Mouse (Mus musculus) kidney, embryonic 14.5 days (tissue): Measurements from ENCODE around the gene Srrm2. TPM values are rescaled to one million over a fixed set of nuclear protein-coding genes. Genes with fewer than 3 reads are reported as not detected.
A peak's percentile ranks its signal among the peaks of the same experiment; 100 is the strongest.
"Not testable (repeated sequence)": the region's sequence is repeated elsewhere in the genome, so short reads cannot be mapped to it uniquely, and the experiment has no call there.

Experiments used
- ATAC-seq: fragments of 200-750 bp; cut with Nextera tagmentation; 2 replicates; pipeline ENCODE4 v1.8.0; 2017; ENCODE audit warnings: moderate number of reproducible peaks, mild to moderate bottlenecking, moderate TSS enrichment, moderate library complexity; ENCODE audit not compliant: low FRiP score, low TSS enrichment
- H3K27ac ChIP-seq: fragments of 300-500 bp; sonication (generic); 2 replicates; pipeline ENCODE4 v1.5.1; 2014; ENCODE audit warnings: low read depth, mild to moderate bottlenecking, low read length, moderate library complexity, mixed read lengths
- H3K27me3 ChIP-seq: fragments of 300-500 bp; sonication (generic); 2 replicates; pipeline ENCODE4 v1.6.1; 2014; ENCODE audit warnings: mild to moderate bottlenecking, low read length; ENCODE audit not compliant: control insufficient read depth, insufficient read depth
- H3K36me3 ChIP-seq: fragments of 300-500 bp; sonication (generic); 2 replicates; pipeline ENCODE4 v1.6.1; 2014; ENCODE audit warnings: low read length, mixed read lengths; ENCODE audit not compliant: control insufficient read depth, insufficient read depth
- H3K4me1 ChIP-seq: fragments of 300-500 bp; sonication (generic); 2 replicates; pipeline ENCODE4 v1.6.1; 2014; ENCODE audit warnings: low read length, mixed read lengths; ENCODE audit not compliant: control insufficient read depth, insufficient read depth
- H3K4me2 ChIP-seq: fragments of 300-500 bp; sonication (generic); replicated peaks from 2 replicates; pipeline ENCODE4 v1.6.1; 2014; ENCODE audit warnings: low read depth, mild to moderate bottlenecking, low read length
- H3K4me3 ChIP-seq: fragments of 300-500 bp; sonication (generic); 2 replicates; pipeline ENCODE4 v1.5.1; 2014; ENCODE audit warnings: mild to moderate bottlenecking, low read length
- H3K9ac ChIP-seq: fragments of 300-500 bp; sonication (generic); 2 replicates; pipeline ENCODE4 v1.6.1; 2014; ENCODE audit warnings: low read depth, mild to moderate bottlenecking, low read length, moderate library complexity
- H3K9me3 ChIP-seq: fragments of 300-500 bp; sonication (generic); 2 replicates; pipeline ENCODE4 v1.6.1; 2016; ENCODE audit warnings: low read length; ENCODE audit not compliant: control insufficient read depth
- WGBS: fragments of 180-500 bp; shearing (Covaris S2); extraction: QIAGEN DNeasy Blood & Tissue Kit; methylation state at CpG from one replicate; pipeline ENCODE4 v1.1.7; 2014; 5-methylcytosine and 5-hydroxymethylcytosine counted together
- polyA plus RNA-seq: library from polyadenylated mRNA; unstranded; fragments of >200 nt; fragmentation: Nextera tagmentation; extraction: Ambion mirVana; gene quantifications from 2 replicates; pipeline ENCODE4 v1.2.1, GENCODE M21; 2014

Gene Srrm2
- polyA plus RNA-seq, 1 experiment from 2014 or later: 567 TPM

- H3K4me3 ChIP-seq: no peak overlapping the region
- no peak overlapping the region for H3K9ac ChIP-seq
- no peak overlapping the region for H3K4me2 ChIP-seq
- H3K27me3 ChIP-seq: no peaks in the 10 kb centered on the region
- no peak overlapping the region for H3K27ac ChIP-seq
- H3K4me1 ChIP-seq: no peaks in the 10 kb centered on the region
- no peak for ATAC-seq
- H3K36me3 ChIP-seq: peaks cover 81% of the 10 kb centered on the region
- no peaks in the 10 kb centered on the region for H3K9me3 ChIP-seq
- 93% methylated on average over 9 of the region's 9 CpGs for WGBS
These were observed 32.8 kb upstream of the Srrm2 start for GRCm38 (mm10) chr17:23757581-23757980.

DNA sequence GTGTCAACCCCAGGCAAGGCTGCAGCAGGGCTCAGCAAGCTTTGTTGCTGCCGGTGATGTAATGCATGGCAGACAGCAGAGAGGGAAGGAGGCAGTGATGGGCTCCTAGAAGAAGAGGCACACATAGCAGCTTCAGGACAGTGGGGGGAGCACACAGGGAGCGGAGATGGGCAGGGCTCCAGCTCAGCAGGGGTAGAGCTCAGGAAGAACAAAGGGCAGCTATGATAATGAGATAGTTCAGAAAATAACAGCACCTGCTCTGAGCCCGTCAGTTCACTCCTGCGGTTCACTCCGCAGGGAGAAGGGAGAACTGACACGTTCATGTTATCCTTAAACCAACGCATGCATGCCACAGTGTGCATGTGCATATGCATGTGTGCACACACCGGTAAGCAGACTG is 31.5 kb upstream of the Srrm2 start:
- Histone ChIP-seq H3K27ac (no peak overlapping the region), H3K4me2 (no peak overlapping the region), H3K4me1 (no peaks in the 10 kb centered on the region), H3K9me3 (no peaks in the 10 kb centered on the region), H3K4me3 (no peak overlapping the region), H3K27me3 (no peaks in the 10 kb centered on the region), H3K9ac (no peak overlapping the region), H3K36me3 (peaks cover 72% of the 10 kb centered on the region)
- ATAC-seq: no peak
- 84% methylated on average over 8 of the region's 8 CpGs for WGBS

DNA sequence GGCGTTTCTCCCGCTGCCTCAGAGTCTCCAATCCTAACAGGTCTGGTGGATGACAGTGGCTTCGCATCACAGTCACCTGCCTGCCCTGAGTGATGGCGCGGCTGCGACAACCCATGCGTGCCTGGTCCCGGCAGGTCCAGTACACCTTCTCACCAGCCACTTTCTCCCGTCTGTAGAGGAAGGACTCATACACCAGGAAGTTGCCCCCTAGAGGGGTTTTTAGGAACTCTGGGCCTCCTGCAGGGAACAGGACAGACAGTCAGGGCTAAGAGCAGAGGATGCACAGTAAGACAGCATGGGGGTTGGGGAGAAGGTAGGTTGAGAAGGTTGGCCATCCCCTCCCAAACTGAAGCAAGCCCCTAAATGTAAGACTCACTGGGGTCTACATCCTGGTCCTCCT is 30.1 kb upstream of the Srrm2 start:
- H3K9ac ChIP-seq: no peak overlapping the region
- no peaks in the 10 kb centered on the region for H3K4me1 ChIP-seq
- no peak overlapping the region for H3K4me3 ChIP-seq
- no peaks in the 10 kb centered on the region for H3K9me3 ChIP-seq
- no peak overlapping the region for H3K4me2 ChIP-seq
- no peak overlapping the region for H3K27ac ChIP-seq
- ATAC-seq: no peak
- peaks cover 70% of the 10 kb centered on the region for H3K36me3 ChIP-seq
- no peaks in the 10 kb centered on the region for H3K27me3 ChIP-seq
- WGBS: 94% methylated on average over 9 of the region's 9 CpGs

DNA sequence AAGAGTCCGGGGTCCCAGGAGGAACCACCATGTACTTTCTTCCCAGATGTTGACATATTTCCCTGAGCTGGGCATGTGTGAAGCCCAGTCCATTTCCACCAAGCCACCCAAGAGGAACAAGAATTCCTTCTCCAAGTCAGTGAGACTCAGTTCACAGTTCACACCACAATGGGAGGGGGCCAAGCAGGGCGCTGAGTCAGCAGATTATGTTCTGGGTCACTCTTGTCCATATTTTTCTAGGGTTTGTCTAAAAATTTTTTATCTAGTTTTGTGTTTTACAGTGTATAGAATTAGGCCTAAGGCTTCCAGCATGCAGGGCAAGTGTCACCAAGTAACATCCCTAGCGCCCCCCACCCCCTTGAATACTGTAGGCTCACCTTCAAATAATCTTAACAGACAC is 29.2 kb upstream of the Srrm2 start:
- Histone ChIP-seq H3K27me3 (no peaks in the 10 kb centered on the region), H3K4me1 (no peaks in the 10 kb centered on the region), H3K4me2 (no peak overlapping the region), H3K36me3 (peaks cover 61% of the 10 kb centered on the region), H3K27ac (no peak overlapping the region), H3K4me3 (no peak overlapping the region), H3K9me3 (no peaks in the 10 kb centered on the region), H3K9ac (no peak overlapping the region)
- 100% methylated on average over 3 of the region's 3 CpGs for WGBS
- ATAC-seq: no peak

- WGBS: 90% methylated on average over 11 of the region's 11 CpGs
- no peaks in the 10 kb centered on the region for H3K9me3 ChIP-seq
- H3K4me3 ChIP-seq: no peak overlapping the region
- no peak overlapping the region for H3K4me2 ChIP-seq
- H3K36me3 ChIP-seq: peaks cover 46% of the 10 kb centered on the region
- H3K4me1 ChIP-seq: no peaks in the 10 kb centered on the region
- H3K27me3 ChIP-seq: no peaks in the 10 kb centered on the region
- H3K9ac ChIP-seq: no peak overlapping the region
- ATAC-seq: no peak
- no peak overlapping the region for H3K27ac ChIP-seq
These were observed 27.4 kb upstream of the Srrm2 start for GRCm38 (mm10) chr17:23762976-23763375.

GRCm38 (mm10) chr17:23770493-23770892 is 19.8 kb upstream of the Srrm2 start:
- H3K4me3 ChIP-seq: peak overlapping the region; percentile 88
- H3K27me3 ChIP-seq: no peaks in the 10 kb centered on the region
- peak overlapping the region; percentile 76 for H3K4me2 ChIP-seq
- H3K9ac ChIP-seq: peak overlapping the region; percentile 93
- ATAC-seq: no peak
- H3K27ac ChIP-seq: 0 out of 2 replicates have a peak overlapping the region, but pooled peaks have one; percentile 71
- WGBS: 14% methylated on average over 2 of the region's 2 CpGs
- no peaks in the 10 kb centered on the region for H3K9me3 ChIP-seq
- peaks cover 4% of the 10 kb centered on the region; the same call in 1 of the 2 replicates for H3K36me3 ChIP-seq
- peaks cover 7% of the 10 kb centered on the region; the same call in 1 of the 2 replicates for H3K4me1 ChIP-seq

GRCm38 (mm10) chr17:23770896-23771283 is 19.4 kb upstream of the Srrm2 start:
- Histone ChIP-seq H3K27me3 (no peaks in the 10 kb centered on the region), H3K27ac (peak overlapping the region; percentile 71), H3K4me3 (peak overlapping the region; percentile 88), H3K9ac (peak overlapping the region; percentile 93), H3K9me3 (no peaks in the 10 kb centered on the region), H3K4me1 (peaks cover 7% of the 10 kb centered on the region; the same call in 1 of the 2 replicates), H3K4me2 (peak overlapping the region; percentile 76), H3K36me3 (peaks cover 4% of the 10 kb centered on the region; the same call in 1 of the 2 replicates)
- ATAC-seq: no peak; the same call in 1 of the 2 replicates
- 2% methylated on average over 19 of the region's 19 CpGs for WGBS

DNA sequence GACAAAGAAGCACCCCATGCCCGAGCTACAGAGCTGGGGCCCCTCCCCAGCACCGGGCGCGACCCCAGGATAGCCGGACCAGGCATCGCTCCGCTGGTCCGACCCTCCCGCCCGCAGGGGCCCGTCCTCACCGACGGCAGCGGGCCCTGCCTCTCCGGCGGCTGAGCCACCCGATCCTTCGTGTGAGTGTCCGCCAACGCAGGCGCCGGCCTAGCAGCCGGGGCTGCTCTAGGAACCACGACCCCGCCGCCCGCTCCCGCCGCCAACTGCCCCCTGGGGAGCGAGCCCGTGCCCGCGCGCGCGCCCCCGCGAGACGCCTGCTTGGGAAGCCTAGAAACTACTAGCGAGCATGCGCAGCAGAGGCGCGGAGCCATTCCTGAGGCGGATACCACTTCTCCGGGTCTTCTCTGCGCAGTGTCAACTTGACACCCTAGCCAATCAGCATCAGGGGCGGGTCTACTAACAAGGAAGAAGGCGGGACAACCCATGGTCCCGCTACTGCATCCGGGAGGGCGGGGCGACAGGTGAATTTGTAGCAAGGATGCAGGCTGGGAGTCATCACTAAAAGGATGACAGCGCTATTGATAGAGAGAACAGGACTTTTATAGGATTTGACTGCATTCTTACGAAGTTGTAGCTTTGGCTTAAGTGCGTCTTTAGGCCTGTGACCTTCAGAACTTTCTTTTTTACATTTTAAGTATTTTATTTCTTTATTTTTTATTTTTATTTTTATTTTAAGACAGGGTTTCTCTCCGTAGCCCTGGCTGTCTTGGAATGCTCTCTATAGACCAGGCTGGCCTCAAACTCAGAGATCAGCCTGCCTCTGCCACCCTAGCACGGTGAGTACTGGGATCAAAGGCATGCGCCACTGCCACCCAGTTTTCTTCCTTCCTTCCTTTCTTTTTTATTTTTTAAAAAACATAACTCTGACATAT is 18.8 kb upstream of the Srrm2 start, which contains the start of gene Flywch1:
TSS of gene Flywch1 (minus strand) at position 319 of the 935 bp plus-strand sequence.
- Histone ChIP-seq H3K27me3 (no peaks in the 10 kb centered on the region), H3K4me1 (peaks cover 7% of the 10 kb centered on the region; the same call in 1 of the 2 replicates), H3K4me2 (peak within 1 kb of the TSS; percentile 76), H3K9me3 (no peaks in the 10 kb centered on the region), H3K4me3 (peak within 1 kb of the TSS; percentile 88), H3K9ac (peak within 1 kb of the TSS; percentile 93), H3K36me3 (peaks cover 4% of the 10 kb centered on the region; the same call in 1 of the 2 replicates), H3K27ac (peak within 1 kb of the TSS; percentile 71)
- ATAC-seq: peak; percentile 98
- 3% methylated on average over 50 of the region's 58 CpGs for WGBS

DNA sequence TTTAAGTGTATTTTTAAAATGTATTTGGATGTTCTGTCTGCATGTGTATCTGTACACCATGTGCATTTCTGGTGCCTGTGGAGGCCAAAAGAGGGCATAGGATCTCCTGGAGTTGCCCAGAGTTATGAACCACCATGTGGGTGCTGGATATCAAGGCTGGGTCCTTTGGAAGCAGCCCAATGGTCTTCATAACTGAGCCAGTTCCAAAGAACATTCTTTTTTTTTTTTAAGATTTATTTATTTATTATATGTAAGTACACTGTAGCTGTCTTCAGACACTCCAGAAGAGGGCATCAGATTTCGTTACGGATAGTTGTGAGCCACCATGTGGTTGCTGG is 18.1 kb upstream of the Srrm2 start:
- not testable (repeated sequence) for ATAC-seq, H3K4me2 ChIP-seq, H3K36me3 ChIP-seq

More for the DNA sequence above, 18.1 kb upstream of the Srrm2 start:
- 0 out of 2 replicates have a peak overlapping the region, but pooled peaks have one; percentile 88 for H3K4me3 ChIP-seq
- 100% methylated on average over 2 of the region's 2 CpGs for WGBS
- H3K27ac ChIP-seq, H3K4me1 ChIP-seq, H3K27me3 ChIP-seq, H3K9ac ChIP-seq, H3K9me3 ChIP-seq: not testable (repeated sequence)
